Mouse (Mus musculus) spleen, adult 2 months (tissue): ENCODE measurements at regions not wholly inside any gene's neighbourhood (a gene's known extent, or its start where the extent isn't known, plus 50 kb on each side); places are given as distances from the start of the nearest gene placed in this dataset.

Source experiments
- CTCF ChIP-seq: fragments of 200-500 bp; IDR thresholded peaks from 2 replicates; pipeline ENCODE4 v1.5.1; 2011; ENCODE audit warnings: mild to moderate bottlenecking, inconsistent platforms; ENCODE audit not compliant: insufficient read depth, insufficient read length, insufficient replicate concordance; ENCODE audit errors: extremely low read depth
- POLR2A ChIP-seq: fragments of 200-500 bp; IDR thresholded peaks from 2 replicates; pipeline ENCODE4 v1.6.1; 2011; ENCODE audit warnings: low read depth, low read length, inconsistent platforms

DNA sequence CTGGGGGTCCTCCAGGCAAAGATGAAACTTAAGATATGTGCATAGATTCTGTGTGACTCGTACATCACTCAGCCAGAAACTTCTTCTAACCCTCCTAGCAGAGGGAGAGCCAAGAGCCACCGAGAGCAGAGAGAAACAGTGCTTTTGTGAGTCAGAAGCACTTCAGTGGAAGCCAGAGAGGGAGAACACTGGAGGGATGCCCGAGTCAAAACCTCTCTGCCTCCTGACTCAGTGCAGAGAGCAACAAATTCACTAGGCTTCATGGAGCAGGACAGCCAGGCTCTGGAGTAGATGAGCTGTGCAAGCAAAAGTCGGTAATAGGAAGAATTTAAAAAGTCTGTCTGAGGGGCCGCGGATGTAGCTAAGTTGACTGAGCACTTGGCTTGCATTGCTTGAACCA lies 245.0 kb downstream of the Sox9 start:
- TF ChIP-seq POLR2A, result no peak
- TF ChIP-seq CTCF, result no peak
